In the genomic region with DNA sequence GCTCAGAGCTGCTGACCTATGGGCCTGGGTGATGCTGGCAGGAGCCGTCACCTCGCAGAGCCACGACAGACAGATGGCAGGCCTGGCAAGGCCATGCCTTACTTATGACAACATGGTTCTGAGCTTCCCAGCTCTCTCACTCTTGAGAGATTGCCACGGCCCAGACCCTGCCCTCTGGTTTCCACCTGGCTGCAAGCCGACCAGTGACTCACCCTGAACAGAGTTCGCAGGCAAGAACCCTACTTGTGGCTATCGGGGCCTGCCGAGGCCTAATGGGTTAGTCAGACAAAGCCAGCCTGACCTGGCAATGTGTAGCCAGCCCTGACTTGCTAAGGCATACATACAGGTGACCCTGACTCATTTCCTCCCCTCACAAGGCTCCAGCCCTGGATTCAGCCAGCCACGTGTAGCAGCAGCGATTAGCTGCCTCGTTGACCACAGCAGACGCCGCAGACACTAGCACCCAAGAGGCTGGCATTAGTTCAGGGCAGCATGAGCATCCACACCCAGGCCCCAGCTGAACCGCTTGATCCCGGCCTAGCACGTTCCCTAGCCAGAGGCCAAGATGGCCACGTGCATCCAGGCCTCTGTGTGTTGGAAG, we compare ENCODE assay signal across 8 mouse cellular contexts. TPM values are rescaled to one million over a fixed set of nuclear protein-coding genes. Genes with fewer than 3 reads are reported as not detected.
DNase-seq lines count a peak whose midpoint lies in the region; ATAC-seq and TF ChIP-seq lines count a peak whose summit lies in the region.
"Had no signal": no experiment of that assay in that cellular context is flagged by ENCODE, and none has a peak within 500 bp of the region (broad histone marks: within the 10 kb centered on the region; RNA-seq: fewer than 3 reads in every experiment).

No protein-coding gene starts in this region.

- DNase-seq in liver: no peak
- peak; percentile 95 for DNase-seq in adrenal gland, postnatal 14 days
- no peak for DNase-seq in thymus, postnatal 25 days
- no peak for DNase-seq in right cerebral cortex, adult 18-20 months

- no peaks in the 10 kb centered on the region for H3K9me3 ChIP-seq in liver, embryonic 12.5 days (replicated peaks)
- H3K9me3 ChIP-seq in heart, embryonic 13.5 days: no peaks in the 10 kb centered on the region
- H3K9me3 ChIP-seq: lung, embryonic 15.5 days had no signal

- H3K4me3 ChIP-seq in liver, embryonic 12.5 days: no peak overlapping the region
- H3K4me3 ChIP-seq in heart, embryonic 13.5 days: no peak overlapping the region
- H3K4me3 ChIP-seq in small intestine, adult 2 months (ENCODE audit: low read depth, low read length): no peak overlapping the region
- H3K4me3 ChIP-seq: lung, embryonic 15.5 days had no signal

- H3K27me3 ChIP-seq in liver, embryonic 12.5 days (replicated peaks): no peaks in the 10 kb centered on the region
- H3K27me3 ChIP-seq in heart, embryonic 13.5 days (replicated peaks): no peaks in the 10 kb centered on the region
- H3K27me3 ChIP-seq in small intestine, adult 2 months (ENCODE audit: control insufficient read depth, insufficient read depth, low read length): no peaks in the 10 kb centered on the region
- H3K27me3 ChIP-seq: lung, embryonic 15.5 days had no signal

- 89% methylated on average over 17 of the region's 17 CpGs for WGBS in liver, embryonic 12.5 days (ENCODE audit: insufficient replicate concordance)
- 80% methylated on average over 17 of the region's 17 CpGs for WGBS in heart, embryonic 13.5 days
- 47% methylated on average over 17 of the region's 17 CpGs for WGBS in small intestine, adult 2 months

- ATAC-seq in liver, embryonic 12.5 days: no peak
- no peak for ATAC-seq in heart, embryonic 13.5 days (ENCODE audit: extremely low read depth, insufficient number of reproducible peaks, low FRiP score, low TSS enrichment)

- H3K36me3 ChIP-seq in liver, embryonic 12.5 days: peaks cover 81% of the 10 kb centered on the region
- H3K36me3 ChIP-seq in heart, embryonic 13.5 days: peaks cover 76% of the 10 kb centered on the region
- peaks cover 49% of the 10 kb centered on the region for H3K36me3 ChIP-seq in small intestine, adult 2 months (ENCODE audit: control insufficient read depth, insufficient read depth, low read length)

- no peak for TF ChIP-seq CTCF in small intestine, adult 2 months (IDR thresholded peaks at IDR 0.05; ENCODE audit: extremely low read depth, insufficient read length, insufficient replicate concordance, low read depth, low read length)

- no peak overlapping the region for H3K4me2 ChIP-seq in liver, embryonic 12.5 days
- no peak overlapping the region for H3K4me2 ChIP-seq in heart, embryonic 13.5 days
- H3K4me2 ChIP-seq: lung, embryonic 15.5 days had no signal

- no peak overlapping the region for H3K9ac ChIP-seq in liver, embryonic 12.5 days
- H3K9ac ChIP-seq in heart, embryonic 13.5 days: no peak overlapping the region
- H3K9ac ChIP-seq: lung, embryonic 15.5 days had no signal

- TF ChIP-seq POLR2A in small intestine, adult 2 months (IDR thresholded peaks at IDR 0.05; ENCODE audit: low read depth, low read length): no peak

- peaks cover 38% of the 10 kb centered on the region for H3K4me1 ChIP-seq in liver, embryonic 12.5 days
- H3K4me1 ChIP-seq in heart, embryonic 13.5 days: peaks cover 45% of the 10 kb centered on the region
- H3K4me1 ChIP-seq in small intestine, adult 2 months (ENCODE audit: control insufficient read depth, insufficient read depth, insufficient read length, low read length): peaks cover 69% of the 10 kb centered on the region

- H3K27ac ChIP-seq in liver, embryonic 12.5 days: peak overlapping the region; percentile 29; the same call in 1 of the 2 replicates
- H3K27ac ChIP-seq in heart, embryonic 13.5 days (replicated peaks): peak overlapping the region; percentile 52; the same call in 1 of the 2 replicates
- H3K27ac ChIP-seq in small intestine, adult 2 months (ENCODE audit: insufficient read depth, low read depth, low read length): peak overlapping the region; percentile 86
- H3K27ac ChIP-seq: lung, embryonic 15.5 days had no signal

RNA-seq across cellular contexts. Expression of gene Vps37b, which starts 25.1 kb away (rescaled TPM):
- 20.9 and 21.8 TPM in 2 replicates for polyA plus RNA-seq in liver, embryonic 12.5 days (2016; fragmentation: Nextera tagmentation; extraction: Ambion mirVana)
- 65.2 and 85.1 TPM in 2 replicates for total RNA-seq in adrenal gland, postnatal 14 days (2021)
- polyA plus RNA-seq in heart, embryonic 13.5 days (2015; fragmentation: Nextera tagmentation; extraction: Ambion mirVana): 51.2 and 52.2 TPM in 2 replicates
- 35.9 and 55.6 TPM in 2 replicates for polyA plus RNA-seq in small intestine, adult 2 months (2012; rRNA removed)

RNA-seq across cellular contexts. Expression of gene Hip1r, which starts 33.6 kb away (rescaled TPM):
- polyA plus RNA-seq in liver, embryonic 12.5 days (2016; fragmentation: Nextera tagmentation; extraction: Ambion mirVana): 15.2 and 16.7 TPM in 2 replicates
- 18.0 and 26.6 TPM in 2 replicates for total RNA-seq in adrenal gland, postnatal 14 days (2021)
- 4.7 and 5.6 TPM in 2 replicates for polyA plus RNA-seq in heart, embryonic 13.5 days (2015; fragmentation: Nextera tagmentation; extraction: Ambion mirVana)
- polyA plus RNA-seq in small intestine, adult 2 months (2012; rRNA removed): 30.3 and 40.9 TPM in 2 replicates

Comparison
In these comparisons a context has a peak if more than half of its experiments do, and no peak if none do; other contexts are left out.
1. H3K27ac ChIP-seq: peak in every context shown above with its lines; median percentile 86 in small intestine, adult 2 months; 52 in heart, embryonic 13.5 days; 29 in liver, embryonic 12.5 days.